Mouse (Mus musculus) kidney, postnatal 25 days (tissue): Measurements from ENCODE around the gene Hes2.

Experiments
- DNase-seq, 2 experiments: peaks; one replicate each; pipeline ENCODE4 v3.0.0; 2021; ENCODE audit warnings: mixed read lengths in 2 of 2

Hes2 gene

GRCm38 (mm10) chr4:152160748-152161147, 2.1 kb downstream of the Hes2 start:
- DNase-seq, result peak; percentile 74 to 90

- peak; percentile 59 to 80 for DNase-seq
These were observed 2.9 kb downstream of the Hes2 start for GRCm38 (mm10) chr4:152161601-152162000.

- DNase-seq, result peak in 1 of 2 experiments; percentile 57
These were observed 4.1 kb downstream of the Hes2 start for GRCm38 (mm10) chr4:152162748-152163147.

GRCm38 (mm10) chr4:152165036-152165931, 6.6 kb downstream of the Hes2 start:
- peak; percentile 73 to 83 for DNase-seq

- no peak for DNase-seq
These were observed 9.4 kb downstream of the Hes2 start for GRCm38 (mm10) chr4:152168052-152168451.

- no peak for DNase-seq
These were observed 10.4 kb downstream of the Hes2 start for GRCm38 (mm10) chr4:152169103-152169502.

GRCm38 (mm10) chr4:152170286-152170685, 11.6 kb downstream of the Hes2 start:
- no peak for DNase-seq

GRCm38 (mm10) chr4:152171543-152171942, 12.9 kb downstream of the Hes2 start:
- DNase-seq, result no peak

- peak; percentile 78 to 89 for DNase-seq
These were observed 14.4 kb downstream of the Hes2 start for GRCm38 (mm10) chr4:152173041-152173440.

- DNase-seq, result no peak
These were observed 15.3 kb downstream of the Hes2 start for GRCm38 (mm10) chr4:152173956-152174355.

- DNase-seq, result no peak
These were observed 18.0 kb downstream of the Hes2 start for GRCm38 (mm10) chr4:152176638-152177037.

- DNase-seq, result no peak
These were observed 18.5 kb downstream of the Hes2 start for GRCm38 (mm10) chr4:152177174-152177536.

- DNase-seq, result peak; percentile 93 to 95
These were observed 19.1 kb downstream of the Hes2 start, which contains the start of gene Acot7 for GRCm38 (mm10) chr4:152177537-152178343. Gene Acot7, plus strand, starts transcription at chr4:152178134.

GRCm38 (mm10) chr4:152178344-152178864, 19.7 kb downstream of the Hes2 start:
- DNase-seq, result peak; percentile 27 to 65

GRCm38 (mm10) chr4:152178916-152179705, 20.4 kb downstream of the Hes2 start:
- no peak for DNase-seq

GRCm38 (mm10) chr4:152179946-152180660, 21.4 kb downstream of the Hes2 start:
- DNase-seq, result no peak

- no peak for DNase-seq
These were observed 23.5 kb downstream of the Hes2 start for GRCm38 (mm10) chr4:152182205-152182604.

- peak in 1 of 2 experiments; percentile 51 for DNase-seq
These were observed 25.8 kb downstream of the Hes2 start for GRCm38 (mm10) chr4:152184353-152185035.

- DNase-seq, result no peak
These were observed 26.5 kb downstream of the Hes2 start for GRCm38 (mm10) chr4:152185137-152185509.

GRCm38 (mm10) chr4:152185510-152186204, 27.0 kb downstream of the Hes2 start:
- DNase-seq, result peak in 1 of 2 experiments; percentile 48
